Mouse (Mus musculus) liver, adult 2 months (tissue): Measurements from ENCODE around the gene Mad2l2. TPM values are rescaled to one million over a fixed set of nuclear protein-coding genes. Genes with fewer than 3 reads are reported as not detected.
A peak's percentile ranks its signal among the peaks of the same experiment; 100 is the strongest.
"Not testable (repeated sequence)": the region's sequence is repeated elsewhere in the genome, so short reads cannot be mapped to it uniquely, and the experiment has no call there.

Experiments
- DNase-seq: peaks from one replicate; pipeline ENCODE4 v3.0.0-alpha.2; 2011; ENCODE audit warnings: low read depth, low spot score; ENCODE audit errors: extremely low read depth
- H3K27ac ChIP-seq: fragments of 200-500 bp; replicated peaks from 2 replicates; pipeline ENCODE4 v1.5.1; 2012; ENCODE audit warnings: low read depth, mild to moderate bottlenecking, control low read depth, inconsistent platforms, low read length; ENCODE audit not compliant: insufficient read depth
- H3K27me3 ChIP-seq: fragments of 200-500 bp; 2 replicates; pipeline ENCODE4 v1.6.1; 2012; ENCODE audit warnings: mild to moderate bottlenecking, moderate library complexity, low read length, inconsistent platforms; ENCODE audit not compliant: control insufficient read depth, insufficient read depth
- H3K36me3 ChIP-seq: fragments of 200-500 bp; 2 replicates; pipeline ENCODE4 v1.6.1; 2012; ENCODE audit warnings: low read length, inconsistent platforms; ENCODE audit not compliant: control insufficient read depth, insufficient read depth
- H3K4me1 ChIP-seq: fragments of 200-500 bp; 2 replicates; pipeline ENCODE4 v1.6.1; 2011; ENCODE audit warnings: low read length; ENCODE audit not compliant: control insufficient read depth, insufficient read depth
- H3K4me3 ChIP-seq: fragments of 200-500 bp; 2 replicates; pipeline ENCODE4 v1.5.1; 2011; ENCODE audit warnings: low read depth, mild to moderate bottlenecking, control low read depth, low read length, moderate library complexity; ENCODE audit not compliant: insufficient read depth
- H3K79me2 ChIP-seq: fragments of 200-500 bp; 2 replicates; pipeline ENCODE4 v1.6.1; 2012; ENCODE audit warnings: inconsistent platforms, mild to moderate bottlenecking, low read length, moderate library complexity; ENCODE audit not compliant: control insufficient read depth, insufficient read depth
- H3K9ac ChIP-seq: fragments of 200-500 bp; 2 replicates; pipeline ENCODE4 v1.6.1; 2012; ENCODE audit warnings: low read depth, mild to moderate bottlenecking, control low read depth, inconsistent platforms, low read length
- CTCF ChIP-seq: fragments of 200-500 bp; IDR thresholded peaks from 2 replicates; pipeline ENCODE4 v1.5.1; 2011; ENCODE audit warnings: low read depth, low read length, control low read depth
- POLR2A ChIP-seq: fragments of 200-500 bp; IDR thresholded peaks from 2 replicates; pipeline ENCODE4 v1.6.1; 2011; ENCODE audit warnings: low read length, control low read depth; ENCODE audit not compliant: insufficient read depth; ENCODE audit errors: extremely low read depth
- WGBS: fragments of 180-500 bp; shearing (Covaris S2); methylation state at CpG from one replicate; pipeline ENCODE4 v1.1.7; 2018; 5-methylcytosine and 5-hydroxymethylcytosine counted together
- polyA plus RNA-seq: library from polyadenylated mRNA; depleted of rRNA; stranded (reverse); fragments of >200 nt; gene quantifications from 2 replicates; pipeline ENCODE4 v1.2.3, GENCODE M21; 2012; rRNA removed
- total RNA-seq: library from RNA; depleted of rRNA; stranded (reverse); fragments of >200 nt; gene quantifications from 2 replicates; pipeline ENCODE4 v1.2.3, GENCODE M21; 2014; rRNA removed

The Mad2l2 gene
- total and polyA plus RNA-seq, 2 experiments, result 8.9 to 49.6 TPM

GRCm38 (mm10) chr4:148184564-148184963 is 54.4 kb downstream of the Mad2l2 start:
- H3K4me1 ChIP-seq, result no peaks in the 10 kb centered on the region
- H3K79me2 ChIP-seq, result no peaks in the 10 kb centered on the region
- no peak overlapping the region for H3K9ac ChIP-seq
- WGBS, result 81% methylated on average over 9 of the region's 9 CpGs
- no peaks in the 10 kb centered on the region for H3K36me3 ChIP-seq
- no peak overlapping the region for H3K27ac ChIP-seq
- TF ChIP-seq CTCF (no peak), POLR2A (no peak)
- H3K4me3 ChIP-seq, result no peak overlapping the region
- no peaks in the 10 kb centered on the region for H3K27me3 ChIP-seq
- DNase-seq, result no peak

GRCm38 (mm10) chr4:148185819-148186218 is 55.6 kb downstream of the Mad2l2 start:
- no peaks in the 10 kb centered on the region for H3K79me2 ChIP-seq
- no peaks in the 10 kb centered on the region for H3K27me3 ChIP-seq
- DNase-seq, result no peak
- H3K36me3 ChIP-seq, result no peaks in the 10 kb centered on the region
- H3K4me3 ChIP-seq, result no peak overlapping the region
- TF ChIP-seq POLR2A (no peak), CTCF (peak; percentile 13; the same call in 1 of the 2 replicates)
- H3K4me1 ChIP-seq, result no peaks in the 10 kb centered on the region
- 71% methylated on average over 4 of the region's 4 CpGs for WGBS
- no peak overlapping the region for H3K27ac ChIP-seq
- no peak overlapping the region for H3K9ac ChIP-seq

- not testable (repeated sequence) for H3K4me1 ChIP-seq, H3K9ac ChIP-seq, DNase-seq, H3K79me2 ChIP-seq, H3K27me3 ChIP-seq, H3K27ac ChIP-seq, H3K36me3 ChIP-seq, H3K4me3 ChIP-seq
- 89% methylated on average over 1 of the region's 1 CpGs for WGBS
Measured at GRCm38 (mm10) chr4:148188767-148189166, 58.6 kb downstream of the Mad2l2 start.

GRCm38 (mm10) chr4:148192707-148193245 is 62.6 kb downstream of the Mad2l2 start:
- no peaks in the 10 kb centered on the region for H3K79me2 ChIP-seq
- TF ChIP-seq CTCF (no peak), POLR2A (no peak)
- no peaks in the 10 kb centered on the region for H3K27me3 ChIP-seq
- WGBS, result 34% methylated on average over 11 of the region's 11 CpGs
- no peak for DNase-seq
- H3K4me3 ChIP-seq, result no peak overlapping the region
- no peaks in the 10 kb centered on the region for H3K36me3 ChIP-seq
- no peak overlapping the region for H3K9ac ChIP-seq
- no peaks in the 10 kb centered on the region for H3K4me1 ChIP-seq
- H3K27ac ChIP-seq, result no peak overlapping the region

DNA sequence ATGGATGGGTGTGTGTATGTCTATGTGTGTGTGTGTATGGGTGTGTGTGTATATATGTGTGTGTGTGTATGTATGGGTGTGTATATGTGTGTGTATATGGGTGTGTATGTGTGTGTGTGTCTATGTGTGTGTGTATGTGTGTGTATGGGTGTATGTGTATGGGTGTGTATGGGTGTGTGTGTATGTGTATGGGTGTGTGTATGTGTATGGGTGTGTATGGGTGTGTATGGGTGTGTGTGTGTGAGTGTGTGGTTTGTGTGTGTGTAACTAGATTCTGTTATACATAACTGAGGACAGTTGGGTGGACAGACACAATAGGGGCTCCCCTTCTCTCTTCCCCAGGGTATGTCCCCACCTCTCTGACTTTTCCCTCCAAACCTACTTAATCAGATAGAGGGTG is 64.2 kb downstream of the Mad2l2 start:
- H3K79me2 ChIP-seq, result no peaks in the 10 kb centered on the region
- no peak overlapping the region for H3K4me3 ChIP-seq
- H3K36me3 ChIP-seq, result no peaks in the 10 kb centered on the region
- no peak for TF ChIP-seq POLR2A
- no peak for TF ChIP-seq CTCF
- no peaks in the 10 kb centered on the region for H3K4me1 ChIP-seq
- no peak for DNase-seq
- no peak overlapping the region for H3K9ac ChIP-seq
- H3K27me3 ChIP-seq, result no peaks in the 10 kb centered on the region
- no peak overlapping the region for H3K27ac ChIP-seq

Other genes starting within 250 kb of the Mad2l2 start
- gene Mfn2, start 225.7 kb upstream of the Mad2l2 start, total RNA-seq, result 36.6 and 37.7 TPM in 2 replicates
- 49.4 and 50.3 TPM in 2 replicates for gene Mfn2, start 225.7 kb upstream of the Mad2l2 start, polyA plus RNA-seq
- 24.5 and 27.3 TPM in 2 replicates for gene Plod1, start 193.6 kb upstream of the Mad2l2 start, total RNA-seq
- 32.9 and 38.3 TPM in 2 replicates for gene Plod1, start 193.6 kb upstream of the Mad2l2 start, polyA plus RNA-seq
- gene 2510039O18Rik, start 189.5 kb upstream of the Mad2l2 start, total RNA-seq, result 13.5 and 16.8 TPM in 2 replicates
- 36.6 and 40.1 TPM in 2 replicates for gene 2510039O18Rik, start 189.5 kb upstream of the Mad2l2 start, polyA plus RNA-seq
- not detected in 2 replicates for gene Nppb, start 144.6 kb upstream of the Mad2l2 start, total RNA-seq
- not detected in 2 replicates for gene Nppb, start 144.6 kb upstream of the Mad2l2 start, polyA plus RNA-seq
- gene Nppa, start 129.7 kb upstream of the Mad2l2 start, total RNA-seq, result not detected in 2 replicates
- gene Nppa, start 129.7 kb upstream of the Mad2l2 start, polyA plus RNA-seq, result not detected in 2 replicates
- 1.8 and 2.8 TPM in 2 replicates for gene Clcn6, start 91.6 kb upstream of the Mad2l2 start, total RNA-seq
- gene Clcn6, start 91.6 kb upstream of the Mad2l2 start, polyA plus RNA-seq, result 2.0 and 5.3 TPM in 2 replicates
- gene Mthfr, start 91.3 kb upstream of the Mad2l2 start, total RNA-seq, result 4.1 and 6.2 TPM in 2 replicates
- gene Mthfr, start 91.3 kb upstream of the Mad2l2 start, polyA plus RNA-seq, result 11.8 and 12.9 TPM in 2 replicates
- 2.1 and 2.4 TPM in 2 replicates for gene Agtrap, start 42.4 kb upstream of the Mad2l2 start, total RNA-seq
- 3.7 TPM in 2 replicates for gene Agtrap, start 42.4 kb upstream of the Mad2l2 start, polyA plus RNA-seq
- gene Draxin, start 314 bp downstream of the Mad2l2 start, total RNA-seq, result not detected in 2 replicates
- not detected in 2 replicates for gene Draxin, start 314 bp downstream of the Mad2l2 start, polyA plus RNA-seq
- 35.0 and 38.7 TPM in 2 replicates for gene Fbxo6, start 21.8 kb downstream of the Mad2l2 start, total RNA-seq
- gene Fbxo6, start 21.8 kb downstream of the Mad2l2 start, polyA plus RNA-seq, result 91.9 and 97.2 TPM in 2 replicates
- gene Fbxo44, start 30.1 kb downstream of the Mad2l2 start, total RNA-seq, result 1.9 and 2.7 TPM in 2 replicates
- gene Fbxo44, start 30.1 kb downstream of the Mad2l2 start, polyA plus RNA-seq, result 2.2 and 3.4 TPM in 2 replicates
- 0.18 TPM in 1 of 2 replicates, not detected in the other for gene Fbxo2, start 30.2 kb downstream of the Mad2l2 start, total RNA-seq
- gene Fbxo2, start 30.2 kb downstream of the Mad2l2 start, polyA plus RNA-seq, result 0.14 and 0.23 TPM in 2 replicates
- not detected in 2 replicates for gene Disp3, start 157.6 kb downstream of the Mad2l2 start, total RNA-seq
- not detected in 2 replicates for gene Disp3, start 157.6 kb downstream of the Mad2l2 start, polyA plus RNA-seq